Comparison of ENCODE assay signal across 8 mouse cellular contexts in genomic region chr4:134883266-134883665, GRCm38 (mm10). TPM values are rescaled to one million over a fixed set of nuclear protein-coding genes. Genes with fewer than 3 reads are reported as not detected.
DNase-seq lines count a peak whose midpoint lies in the region; ATAC-seq lines count a peak whose summit lies in the region.

No protein-coding gene starts in this region.

- intact Hi-C loops in left cerebral cortex, postnatal 36 days (cut with DNase I): no loop called here

- 33% methylated on average over 7 of the region's 7 CpGs for WGBS in embryonic facial prominence, embryonic 14.5 days
- 21% methylated on average over 7 of the region's 7 CpGs for WGBS in liver, embryonic 15.5 days (ENCODE audit: insufficient replicate concordance)

- no peak overlapping the region for H3K4me2 ChIP-seq in embryonic facial prominence, embryonic 14.5 days (ENCODE audit: low read depth, low read length)
- H3K4me2 ChIP-seq in liver, embryonic 15.5 days: no peak overlapping the region

- H3K4me3 ChIP-seq in embryonic facial prominence, embryonic 14.5 days (ENCODE audit: low read depth, low read length): no peak overlapping the region
- H3K4me3 ChIP-seq in liver, embryonic 15.5 days (replicated peaks): no peak overlapping the region

- no peak for ATAC-seq in embryonic facial prominence, embryonic 14.5 days (ENCODE audit: low read depth)
- 0 out of 2 replicates have a peak, but pooled peaks have one; percentile 26 for ATAC-seq in liver, embryonic 15.5 days (ENCODE audit: insufficient read depth)

- H3K4me1 ChIP-seq in embryonic facial prominence, embryonic 14.5 days (ENCODE audit: control insufficient read depth, insufficient read depth, low read length): no peaks in the 10 kb centered on the region
- peaks cover 32% of the 10 kb centered on the region for H3K4me1 ChIP-seq in liver, embryonic 15.5 days (replicated peaks)

- peak; percentile 59 for DNase-seq in embryo, embryonic 10 days (ENCODE audit: low spot score)
- no peak for DNase-seq in embryo, embryonic 9.5 days (ENCODE audit: extremely low spot score)
- peak; percentile 32 for DNase-seq in ovary, postnatal 36 days (ENCODE audit: low spot score)
- no peak for DNase-seq in ovary, postnatal 14 days (ENCODE audit: low spot score)
- DNase-seq in embryonic facial prominence, embryonic 14.5 days (ENCODE audit: low spot score): peak; percentile 14
- DNase-seq in spleen, postnatal 10 days (ENCODE audit: low spot score in 2 of 2): peak; percentile 45 to 71
- no peak for DNase-seq in left cerebral cortex, postnatal 36 days (ENCODE audit: low spot score in 2 of 2)

- no peaks in the 10 kb centered on the region for H3K36me3 ChIP-seq in embryonic facial prominence, embryonic 14.5 days (ENCODE audit: control insufficient read depth, insufficient read depth, low read length)
- H3K36me3 ChIP-seq in liver, embryonic 15.5 days (replicated peaks): peaks cover 97% of the 10 kb centered on the region

- H3K27ac ChIP-seq in embryonic facial prominence, embryonic 14.5 days (replicated peaks; ENCODE audit: low read depth, low read length): no peak overlapping the region
- H3K27ac ChIP-seq in liver, embryonic 15.5 days (replicated peaks): no peak overlapping the region; the same call in 1 of the 2 replicates

- H3K27me3 ChIP-seq in embryonic facial prominence, embryonic 14.5 days (replicated peaks; ENCODE audit: control insufficient read depth, insufficient read depth, low read length): no peaks in the 10 kb centered on the region
- H3K27me3 ChIP-seq in liver, embryonic 15.5 days: no peaks in the 10 kb centered on the region

- H3K9ac ChIP-seq in embryonic facial prominence, embryonic 14.5 days (ENCODE audit: low read depth, low read length): no peak overlapping the region
- H3K9ac ChIP-seq in liver, embryonic 15.5 days: no peak overlapping the region

- H3K9me3 ChIP-seq in embryonic facial prominence, embryonic 14.5 days (ENCODE audit: control insufficient read depth, low read length): no peaks in the 10 kb centered on the region
- no peaks in the 10 kb centered on the region for H3K9me3 ChIP-seq in liver, embryonic 15.5 days (replicated peaks)

RNA-seq across cellular contexts. Expression of gene Rhd, which starts 18.9 kb away (rescaled TPM):
- 3.0 and 4.3 TPM in 2 replicates for polyA plus RNA-seq in embryonic facial prominence, embryonic 14.5 days (2014; fragmentation: Nextera tagmentation; extraction: Ambion mirVana)
- polyA plus RNA-seq in liver, embryonic 15.5 days (2015; fragmentation: Nextera tagmentation; extraction: Ambion mirVana): 587 and 603 TPM in 2 replicates
- not detected for total RNA-seq in left cerebral cortex, postnatal 36 days (2021)

RNA-seq across cellular contexts. Expression of gene Maco1, which starts 30.1 kb away (rescaled TPM):
- 37.1 and 41.1 TPM in 2 replicates for polyA plus RNA-seq in embryonic facial prominence, embryonic 14.5 days (2014; fragmentation: Nextera tagmentation; extraction: Ambion mirVana)
- 16.0 and 17.3 TPM in 2 replicates for polyA plus RNA-seq in liver, embryonic 15.5 days (2015; fragmentation: Nextera tagmentation; extraction: Ambion mirVana)
- 10 to 100 TPM; 49.7 to 56.6 TPM for total RNA-seq in left cerebral cortex, postnatal 36 days (2021)

RNA-seq across cellular contexts. Expression of gene Tmem50a, which starts 31.6 kb away (rescaled TPM):
- 140 and 144 TPM in 2 replicates for polyA plus RNA-seq in embryonic facial prominence, embryonic 14.5 days (2014; fragmentation: Nextera tagmentation; extraction: Ambion mirVana)
- polyA plus RNA-seq in liver, embryonic 15.5 days (2015; fragmentation: Nextera tagmentation; extraction: Ambion mirVana): 70.6 and 79.4 TPM in 2 replicates
- 100 to 1,000 TPM; 116 to 138 TPM for total RNA-seq in left cerebral cortex, postnatal 36 days (2021)

RNA-seq across cellular contexts. Expression of gene Rsrp1, which starts 40.1 kb away (rescaled TPM):
- polyA plus RNA-seq in embryonic facial prominence, embryonic 14.5 days (2014; fragmentation: Nextera tagmentation; extraction: Ambion mirVana): 349 and 369 TPM in 2 replicates
- polyA plus RNA-seq in liver, embryonic 15.5 days (2015; fragmentation: Nextera tagmentation; extraction: Ambion mirVana): 280 and 309 TPM in 2 replicates
- total RNA-seq in left cerebral cortex, postnatal 36 days (2021): 100 to 1,000 TPM; 258 to 266 TPM

RNA-seq across cellular contexts. Expression of gene Syf2, which starts 47.4 kb away (rescaled TPM):
- polyA plus RNA-seq in embryonic facial prominence, embryonic 14.5 days (2014; fragmentation: Nextera tagmentation; extraction: Ambion mirVana): 59.7 and 60.0 TPM in 2 replicates
- polyA plus RNA-seq in liver, embryonic 15.5 days (2015; fragmentation: Nextera tagmentation; extraction: Ambion mirVana): 46.4 and 50.2 TPM in 2 replicates
- 10 to 100 TPM; 49.9 to 59.3 TPM for total RNA-seq in left cerebral cortex, postnatal 36 days (2021)

Comparison
In these comparisons a context has a peak if more than half of its experiments do, and no peak if none do; other contexts are left out.
1. DNase-seq: peak in embryo, embryonic 10 days (single experiment), ovary, postnatal 36 days (single experiment), embryonic facial prominence, embryonic 14.5 days (single experiment) and spleen, postnatal 10 days (2 of 2); none in embryo, embryonic 9.5 days (single experiment), ovary, postnatal 14 days (single experiment) and left cerebral cortex, postnatal 36 days (0 of 2).
2. RNA of gene Rhd, which starts 18.9 kb away (polyA plus RNA-seq): 587 to 603 TPM in liver, embryonic 15.5 days; 3.0 to 4.3 TPM in embryonic facial prominence, embryonic 14.5 days; every median in the first group is over 100 times any median in the second.